Comparison of ENCODE assay signal across 27 mouse cellular contexts in genomic region chr8:119516674-119517073, GRCm38 (mm10). TPM values are rescaled to one million over a fixed set of nuclear protein-coding genes. Genes with fewer than 3 reads are reported as not detected.
DNase-seq lines count a peak whose midpoint lies in the region; ATAC-seq lines count a peak whose summit lies in the region.
"Had no signal": no experiment of that assay in that cellular context is flagged by ENCODE, and none has a peak within 500 bp of the region (broad histone marks: within the 10 kb centered on the region; RNA-seq: fewer than 3 reads in every experiment).

No protein-coding gene starts in this region.

- WGBS in forebrain, embryonic 11.5 days, result 78% methylated on average over 5 of the region's 5 CpGs
- WGBS in forebrain, embryonic 10.5 days, result 75% methylated on average over 5 of the region's 5 CpGs
- WGBS in midbrain, embryonic 12.5 days, result 65% methylated on average over 5 of the region's 5 CpGs
- 46% methylated on average over 5 of the region's 5 CpGs for WGBS in midbrain, embryonic 16.5 days

- H3K36me3 ChIP-seq in forebrain, embryonic 11.5 days (ENCODE audit: control insufficient read depth, insufficient read depth, low read length), result peaks cover 12% of the 10 kb centered on the region; the same call in 1 of the 2 replicates
- H3K36me3 ChIP-seq in forebrain, embryonic 10.5 days (replicated peaks), result peaks cover 100% of the 10 kb centered on the region
- H3K36me3 ChIP-seq in midbrain, embryonic 12.5 days, result peaks cover 98% of the 10 kb centered on the region
- H3K36me3 ChIP-seq in midbrain, embryonic 16.5 days (ENCODE audit: control insufficient read depth, insufficient read depth, low read length), result peaks cover 34% of the 10 kb centered on the region

- ATAC-seq in forebrain, embryonic 11.5 days (replicated peaks; ENCODE audit: low FRiP score), result no peak
- no peak for ATAC-seq in midbrain, embryonic 12.5 days (ENCODE audit: low FRiP score, low read depth)
- no peak for ATAC-seq in midbrain, embryonic 16.5 days
- ATAC-seq: activated CD4-positive, CD25-positive, alpha-beta regulatory T cell, adult 4 months; CD4-positive, CD25-positive, alpha-beta regulatory T cell, adult 4 months; forebrain, embryonic 13.5 days had no signal

- no peaks in the 10 kb centered on the region for H3K4me1 ChIP-seq in forebrain, embryonic 11.5 days (replicated peaks; ENCODE audit: control insufficient read depth, insufficient read depth, low read length)
- H3K4me1 ChIP-seq in forebrain, embryonic 10.5 days, result peaks cover 14% of the 10 kb centered on the region
- peaks cover 14% of the 10 kb centered on the region for H3K4me1 ChIP-seq in midbrain, embryonic 12.5 days
- no peaks in the 10 kb centered on the region for H3K4me1 ChIP-seq in midbrain, embryonic 16.5 days (ENCODE audit: control insufficient read depth, insufficient read depth, low read length)
- H3K4me1 ChIP-seq: limb, embryonic 10.5 days; lung, embryonic 15.5 days had no signal

- peak; percentile 43 for DNase-seq in forebrain, embryonic 11.5 days (ENCODE audit: low spot score)
- no peak for DNase-seq in forebrain, embryonic 10.5 days (ENCODE audit: extremely low spot score, low spot score)
- DNase-seq in retina, postnatal 1 day, result peak; percentile 56
- DNase-seq in retina, embryonic 14.5 days (ENCODE audit: low spot score), result no peak
- no peak for DNase-seq in ovary, postnatal 14 days (ENCODE audit: low spot score)
- DNase-seq: adrenal gland, postnatal 10 days; cerebellum, adult 2 months; kidney, adult 8-10 months; kidney, postnatal 10 days; liver; lung, postnatal 4 days; right cerebral cortex, adult 18-20 months; right cerebral cortex, postnatal 4 days; thymus, postnatal 14 days had no signal

- H3K4me2 ChIP-seq in forebrain, embryonic 11.5 days (ENCODE audit: low read depth, low read length, severe bottlenecking), result no peak overlapping the region
- no peak overlapping the region for H3K4me2 ChIP-seq in midbrain, embryonic 12.5 days (replicated peaks)
- H3K4me2 ChIP-seq in midbrain, embryonic 16.5 days (ENCODE audit: low read length), result no peak overlapping the region
- H3K4me2 ChIP-seq: forebrain, embryonic 13.5 days; heart, embryonic 11.5 days; liver, embryonic 15.5 days; lung, embryonic 15.5 days had no signal

- H3K27ac ChIP-seq in forebrain, embryonic 11.5 days (ENCODE audit: low read depth, low read length), result no peak overlapping the region
- no peak overlapping the region for H3K27ac ChIP-seq in forebrain, embryonic 10.5 days
- H3K27ac ChIP-seq in midbrain, embryonic 12.5 days (replicated peaks), result peak overlapping the region; percentile 36; the same call in 1 of the 2 replicates
- no peak overlapping the region for H3K27ac ChIP-seq in midbrain, embryonic 16.5 days (ENCODE audit: low read length)
- H3K27ac ChIP-seq: forebrain, embryonic 13.5 days; left cerebral cortex, adult 2 months; limb, embryonic 10.5 days; liver, embryonic 15.5 days; lung, embryonic 15.5 days had no signal

- no peaks in the 10 kb centered on the region for H3K9me3 ChIP-seq in forebrain, embryonic 11.5 days (ENCODE audit: control insufficient read depth, low read length)
- no peaks in the 10 kb centered on the region for H3K9me3 ChIP-seq in forebrain, embryonic 10.5 days
- no peaks in the 10 kb centered on the region for H3K9me3 ChIP-seq in midbrain, embryonic 12.5 days
- H3K9me3 ChIP-seq in midbrain, embryonic 16.5 days (replicated peaks; ENCODE audit: control insufficient read depth, low read length, poor library complexity, severe bottlenecking), result no peaks in the 10 kb centered on the region
- H3K9me3 ChIP-seq: forebrain, embryonic 13.5 days; limb, embryonic 10.5 days; liver, embryonic 15.5 days; lung, embryonic 15.5 days had no signal

- H3K27me3 ChIP-seq in forebrain, embryonic 11.5 days (ENCODE audit: control insufficient read depth, insufficient read depth, low read length), result no peaks in the 10 kb centered on the region
- H3K27me3 ChIP-seq in forebrain, embryonic 10.5 days (ENCODE audit: poor library complexity, severe bottlenecking), result no peaks in the 10 kb centered on the region
- no peaks in the 10 kb centered on the region for H3K27me3 ChIP-seq in midbrain, embryonic 12.5 days
- H3K27me3 ChIP-seq in midbrain, embryonic 16.5 days (ENCODE audit: control insufficient read depth, insufficient read depth, low read depth, low read length), result no peaks in the 10 kb centered on the region
- H3K27me3 ChIP-seq: forebrain, embryonic 13.5 days; liver, embryonic 15.5 days; lung, embryonic 15.5 days had no signal

- no peak overlapping the region for H3K4me3 ChIP-seq in forebrain, embryonic 11.5 days (ENCODE audit: low read depth, low read length)
- H3K4me3 ChIP-seq in forebrain, embryonic 10.5 days, result no peak overlapping the region
- no peak overlapping the region for H3K4me3 ChIP-seq in midbrain, embryonic 12.5 days
- H3K4me3 ChIP-seq in midbrain, embryonic 16.5 days (ENCODE audit: low read depth, low read length), result no peak overlapping the region
- H3K4me3 ChIP-seq: forebrain, embryonic 13.5 days; left cerebral cortex, adult 2 months; limb, embryonic 10.5 days; liver, embryonic 15.5 days; lung, embryonic 15.5 days; myocyte had no signal

- no peak overlapping the region for H3K9ac ChIP-seq in forebrain, embryonic 11.5 days (ENCODE audit: low read length)
- H3K9ac ChIP-seq in midbrain, embryonic 12.5 days (replicated peaks), result no peak overlapping the region
- no peak overlapping the region for H3K9ac ChIP-seq in midbrain, embryonic 16.5 days (ENCODE audit: low read depth, low read length)
- H3K9ac ChIP-seq: forebrain, embryonic 13.5 days; liver, embryonic 15.5 days; lung, embryonic 15.5 days had no signal

RNA-seq across cellular contexts. Expression of gene Slc38a8, which starts 15.2 kb away (rescaled TPM):
- 0.13 TPM in 1 of 2 replicates, not detected in the other for polyA plus RNA-seq in forebrain, embryonic 11.5 days (2014; fragmentation: Nextera tagmentation; extraction: Ambion mirVana)
- 1.0 and 4.4 TPM in 2 replicates for polyA plus RNA-seq in forebrain, embryonic 10.5 days (2016; fragmentation: Nextera tagmentation; extraction: Ambion mirVana)
- polyA plus RNA-seq in midbrain, embryonic 12.5 days (2016; fragmentation: Nextera tagmentation; extraction: Ambion mirVana), result 0.15 and 0.21 TPM in 2 replicates
- 0.12 TPM in 1 of 2 replicates, not detected in the other for polyA plus RNA-seq in midbrain, embryonic 16.5 days (2015; fragmentation: Nextera tagmentation; extraction: Ambion mirVana)
- polyA plus RNA-seq: activated CD4-positive, CD25-positive, alpha-beta regulatory T cell, adult 4 months; CD4-positive, CD25-positive, alpha-beta regulatory T cell, adult 4 months; forebrain, embryonic 13.5 days; heart, embryonic 11.5 days; heart, postnatal 0 days; liver, embryonic 15.5 days; lung, embryonic 15.5 days; myocyte; stomach, embryonic 14.5 days had no signal

RNA-seq across cellular contexts. Expression of gene Mbtps1, which starts 41.9 kb away (rescaled TPM):
- 98.0 and 98.2 TPM in 2 replicates for polyA plus RNA-seq in forebrain, embryonic 11.5 days (2014; fragmentation: Nextera tagmentation; extraction: Ambion mirVana)
- polyA plus RNA-seq in forebrain, embryonic 10.5 days (2016; fragmentation: Nextera tagmentation; extraction: Ambion mirVana), result 106 TPM in 2 replicates
- 96.7 and 110 TPM in 2 replicates for polyA plus RNA-seq in midbrain, embryonic 12.5 days (2016; fragmentation: Nextera tagmentation; extraction: Ambion mirVana)
- polyA plus RNA-seq in midbrain, embryonic 16.5 days (2015; fragmentation: Nextera tagmentation; extraction: Ambion mirVana), result 51.4 and 61.3 TPM in 2 replicates

RNA-seq across cellular contexts. Expression of gene Hsdl1, which starts 58.3 kb away (rescaled TPM):
- 78.7 and 89.0 TPM in 2 replicates for polyA plus RNA-seq in forebrain, embryonic 11.5 days (2014; fragmentation: Nextera tagmentation; extraction: Ambion mirVana)
- 61.9 and 66.0 TPM in 2 replicates for polyA plus RNA-seq in forebrain, embryonic 10.5 days (2016; fragmentation: Nextera tagmentation; extraction: Ambion mirVana)
- 100 and 104 TPM in 2 replicates for polyA plus RNA-seq in midbrain, embryonic 12.5 days (2016; fragmentation: Nextera tagmentation; extraction: Ambion mirVana)
- polyA plus RNA-seq in midbrain, embryonic 16.5 days (2015; fragmentation: Nextera tagmentation; extraction: Ambion mirVana), result 197 and 206 TPM in 2 replicates

RNA-seq across cellular contexts. Expression of gene Dnaaf1, which starts 58.4 kb away (rescaled TPM):
- 0.16 TPM in 1 of 2 replicates, not detected in the other for polyA plus RNA-seq in forebrain, embryonic 11.5 days (2014; fragmentation: Nextera tagmentation; extraction: Ambion mirVana)
- 0.11 TPM in 1 of 2 replicates, not detected in the other for polyA plus RNA-seq in forebrain, embryonic 10.5 days (2016; fragmentation: Nextera tagmentation; extraction: Ambion mirVana)
- 0.14 and 0.17 TPM in 2 replicates for polyA plus RNA-seq in midbrain, embryonic 12.5 days (2016; fragmentation: Nextera tagmentation; extraction: Ambion mirVana)
- polyA plus RNA-seq in midbrain, embryonic 16.5 days (2015; fragmentation: Nextera tagmentation; extraction: Ambion mirVana), result 0.75 and 0.83 TPM in 2 replicates
- polyA plus RNA-seq: activated CD4-positive, CD25-positive, alpha-beta regulatory T cell, adult 4 months; CD4-positive, CD25-positive, alpha-beta regulatory T cell, adult 4 months had no signal

Comparison
In these comparisons a context has a peak if more than half of its experiments do, and no peak if none do; other contexts are left out.
1. DNase-seq: peak in forebrain, embryonic 11.5 days (single experiment) and retina, postnatal 1 day (single experiment); none in forebrain, embryonic 10.5 days (single experiment), retina, embryonic 14.5 days (single experiment) and ovary, postnatal 14 days (single experiment).